Mouse (Mus musculus): ENCODE measurements around the gene Proz. TPM values are rescaled to one million over a fixed set of nuclear protein-coding genes. Genes with fewer than 3 reads are reported as not detected.

Gene Proz
- 0.08 TPM in 1 of 2 replicates, not detected in the other for polyA plus RNA-seq (2012; ENCODE audit: low replicate concordance)

DNA sequence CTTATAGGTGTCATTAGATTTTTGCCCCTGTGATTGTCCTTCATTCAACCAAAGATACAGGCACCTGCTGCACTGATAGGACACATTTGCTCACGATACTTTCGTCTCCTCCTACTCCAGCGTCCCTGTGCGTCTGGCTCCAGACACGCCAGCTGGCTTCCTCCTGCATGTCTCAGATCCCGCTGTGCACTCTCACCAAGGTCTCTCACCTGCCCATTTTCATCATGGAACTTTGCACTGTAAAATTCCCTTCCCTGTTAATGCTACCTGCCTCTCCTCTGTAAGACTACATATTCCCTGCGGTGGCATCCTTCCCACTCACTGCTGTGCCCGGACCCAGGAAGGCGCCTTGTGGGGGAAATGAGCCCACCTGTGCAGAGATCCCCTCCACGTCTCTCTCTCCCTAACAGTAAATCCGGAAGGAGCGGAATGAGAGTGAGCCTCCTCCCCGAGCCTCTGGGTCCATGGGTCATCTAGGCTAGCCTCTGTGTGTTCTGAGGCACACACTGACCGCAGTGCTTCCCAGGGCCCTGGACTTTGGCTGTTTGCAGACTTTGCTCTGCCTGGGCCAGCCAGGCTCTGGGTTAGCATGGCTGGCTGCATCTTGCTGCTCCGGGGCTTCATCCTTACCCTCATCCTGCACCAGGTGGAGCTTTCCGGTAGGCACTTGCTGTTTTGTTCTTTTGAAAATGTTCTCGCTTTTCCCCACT, at the start of gene Proz:
Gene Proz (plus strand): TSS at position 474 of the 710 bp plus-strand sequence.

GRCm38 (mm10) chr8:13025487-13026224, 35.1 kb upstream of the Proz start, which contains the start of gene F7:
F7 (plus strand) TSS chr8:13026034.

DNA sequence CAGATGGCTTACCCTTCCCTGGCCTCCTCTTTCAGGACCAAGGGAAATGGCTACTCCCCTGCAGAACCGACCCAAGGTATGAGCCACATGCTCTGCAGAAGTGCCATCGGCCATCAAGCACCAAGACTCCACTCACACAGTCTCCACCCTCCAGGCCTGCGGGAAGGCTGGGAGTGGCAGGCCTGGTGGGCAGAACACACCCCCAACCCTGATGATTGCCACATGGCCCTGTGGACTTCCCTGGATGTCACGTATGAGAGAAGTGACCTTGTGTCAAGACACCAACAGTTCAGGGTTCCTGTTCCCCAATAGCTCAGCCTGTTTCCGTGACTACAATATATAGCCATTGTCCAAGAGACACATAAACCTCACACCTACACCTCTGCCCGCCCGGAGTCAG, 23.7 kb upstream of the Proz start, which contains the start of gene F10:
Gene F10 (plus strand): TSS at position 294 of the 400 bp plus-strand sequence.

GRCm38 (mm10) chr8:13105087-13105881, 44.6 kb downstream of the Proz start, which contains the start of the genes Pcid2 and Cul4a:
Pcid2 (minus strand) TSS chr8:13105459.
Cul4a (plus strand) TSS chr8:13105621.

Other genes starting within 250 kb of the Proz start
- gene Mcf2l, start 187.1 kb upstream of the Proz start, polyA plus RNA-seq (2012; ENCODE audit: low replicate concordance): 1.0 and 1.9 TPM in 2 replicates
- gene F7, start 34.9 kb upstream of the Proz start, polyA plus RNA-seq (2012; ENCODE audit: low replicate concordance): 0.15 TPM in 1 of 2 replicates, not detected in the other
- 0.20 and 2.8 TPM in 2 replicates for gene F10, start 23.6 kb upstream of the Proz start, polyA plus RNA-seq (2012; ENCODE audit: low replicate concordance)
- gene Pcid2, start 44.5 kb downstream of the Proz start, polyA plus RNA-seq (2012; ENCODE audit: low replicate concordance): 7.4 and 34.0 TPM in 2 replicates
- 84.0 and 89.8 TPM in 2 replicates for gene Cul4a, start 44.7 kb downstream of the Proz start, polyA plus RNA-seq (2012; ENCODE audit: low replicate concordance)
- 115 and 382 TPM in 2 replicates for gene Lamp1, start 98.2 kb downstream of the Proz start, polyA plus RNA-seq (2012; ENCODE audit: low replicate concordance)
- 7.6 and 10.3 TPM in 2 replicates for gene Grtp1, start 139.7 kb downstream of the Proz start, polyA plus RNA-seq (2012; ENCODE audit: low replicate concordance)
- not detected in 2 replicates for gene Adprhl1, start 193.2 kb downstream of the Proz start, polyA plus RNA-seq (2012; ENCODE audit: low replicate concordance)
- 0.43 and 4.0 TPM in 2 replicates for gene Dcun1d2, start 227.2 kb downstream of the Proz start, polyA plus RNA-seq (2012; ENCODE audit: low replicate concordance)
- 4.4 and 13.1 TPM in 2 replicates for gene Tmco3, start 227.3 kb downstream of the Proz start, polyA plus RNA-seq (2012; ENCODE audit: low replicate concordance)

All from leukemia stem cell, adult 10-12 weeks (primary cell).